Comparison of ENCODE assay signal across 8 mouse cellular contexts in genomic region chr8:46209057-46209456, GRCm38 (mm10). TPM values are rescaled to one million over a fixed set of nuclear protein-coding genes. Genes with fewer than 3 reads are reported as not detected.
DNase-seq lines count a peak whose midpoint lies in the region; ATAC-seq and TF ChIP-seq lines count a peak whose summit lies in the region.

No protein-coding gene starts in this region.

- H3K4me1 ChIP-seq in heart, adult 2 months (ENCODE audit: control insufficient read depth, insufficient read depth, low read length) = peaks cover 7% of the 10 kb centered on the region
- peaks cover 59% of the 10 kb centered on the region for H3K4me1 ChIP-seq in E14TG2a.4 (replicated peaks; ENCODE audit: low read depth, low read length)
- peaks cover 52% of the 10 kb centered on the region for H3K4me1 ChIP-seq in forebrain, embryonic 10.5 days
- H3K4me1 ChIP-seq in intestine, postnatal 0 days (replicated peaks; ENCODE audit: control insufficient read depth, insufficient read depth, low read length) = 0 out of 2 replicates have a peak, but pooled peaks cover 5% of the 10 kb centered on the region
- H3K4me1 ChIP-seq in neural tube, embryonic 14.5 days (ENCODE audit: control insufficient read depth, insufficient read depth, low read length) = peaks cover 21% of the 10 kb centered on the region

- peak overlapping the region; percentile 78 for H3K27ac ChIP-seq in heart, adult 2 months
- H3K27ac ChIP-seq in forebrain, embryonic 10.5 days = no peak overlapping the region
- H3K27ac ChIP-seq in intestine, postnatal 0 days (ENCODE audit: low read depth, low read length) = no peak overlapping the region
- no peak overlapping the region for H3K27ac ChIP-seq in neural tube, embryonic 14.5 days (ENCODE audit: low read depth, low read length)

- no peaks in the 10 kb centered on the region for H3K9me3 ChIP-seq in E14TG2a.4 (ENCODE audit: low read length)
- no peaks in the 10 kb centered on the region for H3K9me3 ChIP-seq in forebrain, embryonic 10.5 days
- no peaks in the 10 kb centered on the region for H3K9me3 ChIP-seq in intestine, postnatal 0 days (ENCODE audit: control insufficient read depth)
- no peaks in the 10 kb centered on the region for H3K9me3 ChIP-seq in neural tube, embryonic 14.5 days (ENCODE audit: control insufficient read depth, low read length)

- peak overlapping the region; percentile 10; the same call in 1 of the 2 replicates for H3K4me2 ChIP-seq in intestine, postnatal 0 days (replicated peaks; ENCODE audit: low read depth)
- peak overlapping the region; percentile 83 for H3K4me2 ChIP-seq in neural tube, embryonic 14.5 days (ENCODE audit: low read depth, low read length)

- ATAC-seq in intestine, postnatal 0 days = no peak
- ATAC-seq in neural tube, embryonic 14.5 days (ENCODE audit: low read depth) = no peak

- peak; percentile 26 to 47 for DNase-seq in heart, adult 2 months
- DNase-seq in heart, postnatal 25 days (ENCODE audit: low spot score) = no peak
- no peak for DNase-seq in forebrain, embryonic 10.5 days (ENCODE audit: extremely low spot score, low spot score)
- DNase-seq in urinary bladder, postnatal 14 days (ENCODE audit: low spot score) = no peak
- DNase-seq in left cerebral cortex, postnatal 10 days (ENCODE audit: extremely low spot score in 1 of 2, low spot score in 2 of 2) = no peak

- TF ChIP-seq EP300 in heart, adult 2 months (IDR thresholded peaks at IDR 0.05; ENCODE audit: insufficient read depth, low read depth, low read length) = 0 out of 2 replicates have a peak, but pooled peaks have one; percentile 6

- intact Hi-C loops in heart, adult 2 months (cut with DNase I) = no loop called here
- intact Hi-C loops in heart, postnatal 25 days (cut with DNase I) = no loop called here
- intact Hi-C loops in left cerebral cortex, postnatal 10 days (cut with DNase I) = no loop called here

- H3K79me2 ChIP-seq in heart, adult 2 months (replicated peaks; ENCODE audit: control insufficient read depth, insufficient read depth, low read length) = 0 out of 2 replicates have a peak, but pooled peaks cover 1% of the 10 kb centered on the region

- 51% methylated on average over 15 of the region's 15 CpGs for WGBS in heart, adult 2 months
- WGBS in forebrain, embryonic 10.5 days = 84% methylated on average over 15 of the region's 15 CpGs
- 84% methylated on average over 15 of the region's 15 CpGs for WGBS in intestine, postnatal 0 days
- WGBS in neural tube, embryonic 14.5 days = 82% methylated on average over 15 of the region's 15 CpGs

- no peak for TF ChIP-seq CTCF in heart, adult 2 months (IDR thresholded peaks at IDR 0.05)
- no peak for TF ChIP-seq CTCF in E14TG2a.4 (conservative IDR thresholded peaks at IDR 0.05; ENCODE audit: low read length)
- TF ChIP-seq CTCF in intestine, postnatal 0 days (IDR thresholded peaks at IDR 0.05; ENCODE audit: low read depth) = no peak

- peaks cover 32% of the 10 kb centered on the region for H3K36me3 ChIP-seq in heart, adult 2 months (ENCODE audit: control insufficient read depth, insufficient read depth, low read length)
- peaks cover 59% of the 10 kb centered on the region for H3K36me3 ChIP-seq in E14TG2a.4 (ENCODE audit: insufficient read depth, low read length)
- H3K36me3 ChIP-seq in forebrain, embryonic 10.5 days (replicated peaks) = peaks cover 55% of the 10 kb centered on the region
- peaks cover 21% of the 10 kb centered on the region for H3K36me3 ChIP-seq in intestine, postnatal 0 days (ENCODE audit: control insufficient read depth, insufficient read depth)
- H3K36me3 ChIP-seq in neural tube, embryonic 14.5 days (ENCODE audit: control insufficient read depth, insufficient read depth, low read length) = peaks cover 42% of the 10 kb centered on the region; the same call in 1 of the 2 replicates

- H3K4me3 ChIP-seq in heart, adult 2 months = peak overlapping the region; percentile 50
- peak overlapping the region; percentile 82 for H3K4me3 ChIP-seq in E14TG2a.4 (replicated peaks; ENCODE audit: low read length)
- peak overlapping the region; percentile 86 for H3K4me3 ChIP-seq in forebrain, embryonic 10.5 days
- H3K4me3 ChIP-seq in intestine, postnatal 0 days (ENCODE audit: low read depth, low read length) = no peak overlapping the region
- peak overlapping the region; percentile 82 for H3K4me3 ChIP-seq in neural tube, embryonic 14.5 days (ENCODE audit: low read depth, low read length)

- TF ChIP-seq POLR2A in heart, adult 2 months (IDR thresholded peaks at IDR 0.05; ENCODE audit: insufficient read depth, low read depth, low read length) = no peak

- peak overlapping the region; percentile 86 for H3K9ac ChIP-seq in heart, adult 2 months (ENCODE audit: low read depth, low read length)
- H3K9ac ChIP-seq in intestine, postnatal 0 days (ENCODE audit: low read depth, low read length) = no peak overlapping the region
- no peak overlapping the region for H3K9ac ChIP-seq in neural tube, embryonic 14.5 days (replicated peaks; ENCODE audit: low read depth, low read length)

- H3K27me3 ChIP-seq in heart, adult 2 months (ENCODE audit: control insufficient read depth, insufficient read depth, low read length) = no peaks in the 10 kb centered on the region
- H3K27me3 ChIP-seq in E14TG2a.4 (ENCODE audit: insufficient read depth, low read length) = peaks cover 46% of the 10 kb centered on the region
- peaks cover 11% of the 10 kb centered on the region for H3K27me3 ChIP-seq in forebrain, embryonic 10.5 days (ENCODE audit: poor library complexity, severe bottlenecking)
- H3K27me3 ChIP-seq in intestine, postnatal 0 days (replicated peaks; ENCODE audit: control insufficient read depth, insufficient read depth, low read length) = no peaks in the 10 kb centered on the region; the same call in 1 of the 2 replicates
- no peaks in the 10 kb centered on the region for H3K27me3 ChIP-seq in neural tube, embryonic 14.5 days (ENCODE audit: control insufficient read depth, insufficient read depth, low read length)

RNA-seq across cellular contexts. Expression of gene Slc25a4, which starts 2.0 kb away (rescaled TPM):
- 1,000 to 10,000 TPM; 4,382 to 5,412 TPM for total RNA-seq in heart, adult 2 months (2021)
- polyA plus RNA-seq in heart, adult 2 months (2012; rRNA removed) = 4,929 and 5,477 TPM in 2 replicates
- total RNA-seq in heart, postnatal 25 days (2021) = 1,000 to 10,000 TPM; 5,468 to 5,495 TPM
- polyA plus RNA-seq in forebrain, embryonic 10.5 days (2016; fragmentation: Nextera tagmentation; extraction: Ambion mirVana) = 492 and 499 TPM in 2 replicates
- 230 TPM in 2 replicates for polyA plus RNA-seq in intestine, postnatal 0 days (2015; fragmentation: Nextera tagmentation; extraction: Ambion mirVana)
- 996 and 1,036 TPM in 2 replicates for polyA plus RNA-seq in neural tube, embryonic 14.5 days (2014; fragmentation: Nextera tagmentation; extraction: Ambion mirVana)
- total RNA-seq in left cerebral cortex, postnatal 10 days (2021) = 100 to 1,000 TPM; 666 to 701 TPM

RNA-seq across cellular contexts. Expression of gene Snx25, which starts 57.1 kb away (rescaled TPM):
- total RNA-seq in heart, adult 2 months (2021) = 1 to 10 TPM; 7.1 to 8.8 TPM
- polyA plus RNA-seq in heart, adult 2 months (2012; rRNA removed) = 3.2 and 5.7 TPM in 2 replicates
- total RNA-seq in heart, postnatal 25 days (2021) = 10 to 100 TPM in 1 of 2 experiments, 1 to 10 TPM in 1; 9.6 to 11.4 TPM
- polyA plus RNA-seq in forebrain, embryonic 10.5 days (2016; fragmentation: Nextera tagmentation; extraction: Ambion mirVana) = 2.6 and 2.7 TPM in 2 replicates
- 12.1 and 13.2 TPM in 2 replicates for polyA plus RNA-seq in intestine, postnatal 0 days (2015; fragmentation: Nextera tagmentation; extraction: Ambion mirVana)
- 15.6 and 17.4 TPM in 2 replicates for polyA plus RNA-seq in neural tube, embryonic 14.5 days (2014; fragmentation: Nextera tagmentation; extraction: Ambion mirVana)
- total RNA-seq in left cerebral cortex, postnatal 10 days (2021) = 10 to 100 TPM; 38.2 to 42.7 TPM

RNA-seq across cellular contexts. Expression of gene Cfap97, which starts 57.5 kb away (rescaled TPM):
- 10 to 100 TPM; 12.2 to 13.6 TPM for total RNA-seq in heart, adult 2 months (2021)
- 4.7 and 10.6 TPM in 2 replicates for polyA plus RNA-seq in heart, adult 2 months (2012; rRNA removed)
- total RNA-seq in heart, postnatal 25 days (2021) = 10 to 100 TPM; 11.5 to 12.9 TPM
- polyA plus RNA-seq in forebrain, embryonic 10.5 days (2016; fragmentation: Nextera tagmentation; extraction: Ambion mirVana) = 18.1 and 19.4 TPM in 2 replicates
- polyA plus RNA-seq in intestine, postnatal 0 days (2015; fragmentation: Nextera tagmentation; extraction: Ambion mirVana) = 15.2 and 17.1 TPM in 2 replicates
- 23.9 and 28.8 TPM in 2 replicates for polyA plus RNA-seq in neural tube, embryonic 14.5 days (2014; fragmentation: Nextera tagmentation; extraction: Ambion mirVana)
- total RNA-seq in left cerebral cortex, postnatal 10 days (2021) = 10 to 100 TPM; 16.6 to 17.3 TPM

Comparison
In these comparisons a context has a peak if more than half of its experiments do, and no peak if none do; other contexts are left out.
1. DNase-seq: peak in heart, adult 2 months (2 of 2); none in heart, postnatal 25 days (single experiment), forebrain, embryonic 10.5 days (single experiment), urinary bladder, postnatal 14 days (single experiment) and left cerebral cortex, postnatal 10 days (0 of 2).